Mouse (Mus musculus): Measurements from ENCODE around the gene Arhgap9.

DNA sequence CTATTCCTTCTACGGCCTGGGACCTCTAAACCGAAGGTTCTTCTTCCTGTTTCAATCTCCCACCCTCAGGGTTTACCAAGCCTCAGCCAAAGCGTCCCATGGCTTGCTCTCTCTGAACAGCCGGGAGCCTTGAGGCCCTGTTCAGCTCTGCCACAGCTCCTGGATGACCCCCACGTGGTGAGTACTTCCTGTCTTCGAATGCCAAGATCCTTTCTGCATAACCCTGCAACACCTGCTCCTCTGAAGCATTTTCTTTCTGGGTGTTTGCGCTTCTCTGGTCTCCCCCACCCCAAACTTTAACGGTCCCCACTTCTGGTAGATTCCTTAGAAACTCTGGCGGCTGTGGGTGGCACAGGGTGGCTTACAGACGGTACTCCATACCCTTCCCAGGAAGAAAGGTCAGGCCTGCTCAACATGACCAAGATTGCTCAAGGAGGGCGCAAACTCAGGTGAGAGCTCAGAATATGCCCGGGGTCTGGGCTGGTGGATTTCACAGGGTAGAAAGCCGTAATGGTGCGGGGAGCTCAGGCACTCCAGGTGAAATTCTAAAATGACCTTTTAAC is 3.8 kb downstream of the Arhgap9 start:
- TF ChIP-seq CTCF (IDR thresholded peaks at IDR 0.05; ENCODE audit: borderline replicate concordance, insufficient read depth, low read depth, low read length), result no peak
- no peak for TF ChIP-seq POLR2A (IDR thresholded peaks at IDR 0.05; ENCODE audit: borderline replicate concordance, insufficient read depth, low read length)

All from cerebellum, adult 2 months (tissue).